Mouse (Mus musculus) layer of hippocampus, postnatal 10 days (tissue): ENCODE measurements around the gene Hdac4. TPM values are rescaled to one million over a fixed set of nuclear protein-coding genes. Genes with fewer than 3 reads are reported as not detected.
A peak's percentile ranks its signal among the peaks of the same experiment; 100 is the strongest.

Source experiments
- DNase-seq, 2 experiments: peaks; one replicate each; pipeline ENCODE4 v3.0.0; 2021; ENCODE audit warnings: low spot score in 2 of 2
- total RNA-seq, 2 experiments: library from RNA; stranded (reverse); gene quantifications; 2 replicates each; pipeline ENCODE4 v1.2.3; 2021

Hdac4 gene
- total RNA-seq, 2 experiments from 2014 or later = 82.4 to 96.9 TPM

DNA sequence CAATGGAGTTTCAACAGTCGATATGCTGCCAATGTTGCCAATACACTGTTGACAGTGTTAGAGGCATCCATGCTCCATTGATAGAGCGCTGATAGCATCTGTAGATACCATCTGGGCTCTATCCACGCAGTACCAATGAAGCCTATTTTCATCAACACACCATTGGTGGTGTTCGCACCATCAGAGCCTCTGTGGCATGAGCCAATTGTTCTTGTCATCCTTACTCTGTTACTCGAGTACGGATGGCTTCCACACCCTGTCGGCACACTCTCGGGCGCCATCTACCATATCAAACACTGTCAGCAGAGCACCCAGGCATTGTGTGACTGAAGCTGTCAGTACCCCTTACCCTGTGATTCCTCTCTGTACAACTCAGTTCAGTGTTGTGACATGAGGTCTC lies 271.9 kb downstream of the Hdac4 start:
- peak; percentile 30 to 41 for DNase-seq

DNA sequence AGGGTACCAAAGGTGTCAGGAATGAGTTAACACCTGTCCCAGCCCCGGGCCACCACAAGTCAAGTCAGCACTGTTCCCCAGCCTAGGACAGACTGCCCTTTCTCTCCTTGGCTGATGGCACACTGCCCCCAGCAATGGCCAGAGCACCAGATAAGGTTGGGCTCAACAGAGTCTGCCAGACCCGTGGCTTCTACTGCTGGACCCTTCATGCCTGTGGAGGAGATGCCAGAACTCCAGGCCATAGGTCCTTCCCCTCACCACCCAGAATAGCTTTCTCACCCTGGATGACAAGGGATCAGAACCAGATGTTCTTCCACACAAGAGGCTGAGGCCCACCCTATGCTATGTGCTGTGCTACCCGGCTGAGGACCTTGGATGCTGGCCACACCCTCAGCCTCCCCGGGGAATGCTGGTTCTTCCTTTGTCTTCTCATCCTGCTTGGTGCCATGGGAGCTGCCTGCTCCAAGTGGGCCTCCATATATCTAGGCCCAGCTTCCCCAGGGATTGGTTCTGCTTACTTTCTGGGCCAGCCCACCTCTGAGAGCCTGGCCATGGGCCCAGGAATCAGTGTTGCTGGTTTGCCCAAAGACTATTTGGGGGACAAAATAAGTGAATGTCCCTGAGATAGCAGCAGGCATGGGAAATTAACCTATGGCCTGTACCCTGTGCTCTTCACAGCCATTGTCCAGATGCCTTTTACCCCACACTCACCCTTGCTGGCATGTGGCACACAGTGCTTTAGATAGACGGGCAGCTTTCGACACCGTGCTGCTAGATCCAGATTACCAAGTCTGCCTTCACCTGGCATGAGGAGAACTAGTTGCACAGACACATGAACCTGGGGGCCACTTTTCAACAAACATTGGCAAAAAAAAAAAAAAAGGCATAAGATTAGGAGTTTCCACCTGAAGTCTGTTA lies 273.0 kb downstream of the Hdac4 start:
- no peak for DNase-seq

DNA sequence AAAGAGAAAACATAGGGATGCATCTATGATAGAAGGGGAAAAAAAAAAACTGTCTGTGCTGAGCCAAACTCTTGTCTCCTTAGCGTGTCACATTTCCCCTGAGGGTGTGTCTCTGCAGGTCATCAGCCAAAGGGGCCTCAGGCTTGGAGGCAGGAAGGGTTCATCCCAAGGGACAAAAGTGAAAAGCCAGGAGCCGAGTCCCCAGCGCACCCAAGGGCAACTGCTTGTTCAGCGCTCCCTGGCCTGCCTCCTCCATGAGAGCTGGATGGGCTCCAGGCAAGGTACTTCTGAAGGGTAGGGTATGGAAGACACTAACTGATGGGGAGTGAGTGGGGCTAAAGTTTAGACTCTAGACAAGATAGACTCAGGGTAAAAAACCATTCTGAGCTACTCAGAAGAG lies 273.8 kb downstream of the Hdac4 start:
- DNase-seq = no peak

DNA sequence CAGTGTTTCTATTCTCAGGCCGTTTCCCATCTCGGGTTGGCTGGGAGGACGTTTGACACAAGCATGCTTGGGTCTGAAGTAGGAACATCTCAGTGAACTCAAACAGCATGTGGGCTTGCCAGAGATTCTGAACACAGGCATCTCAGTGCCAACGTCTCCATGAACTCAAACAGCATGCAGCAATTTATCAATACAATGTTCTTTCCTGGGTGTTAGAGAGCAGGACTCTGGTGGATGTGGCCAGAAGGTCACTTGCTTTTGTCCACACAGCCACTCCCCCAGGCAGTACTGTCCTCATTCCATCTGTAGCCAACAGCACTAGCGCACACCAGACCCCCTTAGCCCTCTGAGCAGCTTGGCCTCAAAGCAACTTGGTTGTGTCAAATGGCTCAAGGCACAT lies 274.2 kb downstream of the Hdac4 start:
- no peak for DNase-seq

DNA sequence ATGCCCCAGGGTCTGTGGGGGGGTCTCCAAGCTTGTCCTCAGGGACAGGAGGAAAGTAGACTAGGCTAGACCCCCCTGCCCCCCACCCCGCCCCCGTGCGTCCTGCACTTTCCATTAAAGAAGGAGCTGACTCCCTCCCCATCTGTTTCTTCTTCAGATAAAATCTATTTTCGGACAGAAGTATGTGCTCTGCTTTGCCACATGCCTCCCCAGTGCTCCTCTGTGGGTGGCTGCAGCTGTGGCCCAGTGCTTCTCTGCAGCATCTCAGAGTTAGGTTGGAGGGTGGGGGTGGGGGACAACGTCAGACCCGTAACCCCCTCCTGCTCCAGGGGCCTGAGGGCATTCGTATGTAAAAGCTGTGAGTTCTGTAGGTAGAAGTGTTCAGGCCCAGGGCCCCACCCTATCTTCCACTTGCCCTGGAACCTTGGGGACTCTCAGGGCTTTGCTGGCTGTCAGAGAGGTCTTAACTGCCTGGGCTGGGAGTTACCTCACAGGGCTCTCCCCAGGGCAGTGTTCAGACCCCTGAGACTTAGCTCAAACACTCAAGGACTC lies 275.4 kb downstream of the Hdac4 start:
- DNase-seq = no peak

DNA sequence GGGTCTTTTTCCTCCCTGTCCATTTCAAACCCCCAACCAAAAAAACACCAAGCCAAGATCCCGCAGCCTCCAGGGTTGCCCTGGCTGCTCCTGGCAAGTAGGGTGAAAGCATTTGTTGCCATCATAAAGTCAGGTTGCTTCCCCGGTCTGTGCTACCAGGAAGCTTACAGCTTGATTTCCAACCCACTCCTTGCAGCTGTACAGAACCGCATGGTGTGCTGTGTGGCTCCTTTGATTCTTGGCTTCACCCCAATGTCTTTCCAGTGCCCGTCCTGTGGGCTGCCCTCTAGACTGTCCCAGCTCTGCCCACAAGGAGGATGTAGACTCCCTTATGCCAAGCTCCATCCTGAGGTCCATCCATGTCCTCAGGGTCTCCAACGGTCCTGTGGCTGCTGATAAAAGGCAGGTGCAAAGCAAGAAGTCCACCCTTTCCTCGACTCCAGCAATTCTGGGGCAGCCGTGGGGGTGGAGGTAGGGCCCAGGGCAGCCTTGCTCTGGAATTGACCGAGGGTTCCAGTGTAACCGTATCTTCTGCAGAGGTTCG lies 277.2 kb downstream of the Hdac4 start:
- no peak for DNase-seq

DNA sequence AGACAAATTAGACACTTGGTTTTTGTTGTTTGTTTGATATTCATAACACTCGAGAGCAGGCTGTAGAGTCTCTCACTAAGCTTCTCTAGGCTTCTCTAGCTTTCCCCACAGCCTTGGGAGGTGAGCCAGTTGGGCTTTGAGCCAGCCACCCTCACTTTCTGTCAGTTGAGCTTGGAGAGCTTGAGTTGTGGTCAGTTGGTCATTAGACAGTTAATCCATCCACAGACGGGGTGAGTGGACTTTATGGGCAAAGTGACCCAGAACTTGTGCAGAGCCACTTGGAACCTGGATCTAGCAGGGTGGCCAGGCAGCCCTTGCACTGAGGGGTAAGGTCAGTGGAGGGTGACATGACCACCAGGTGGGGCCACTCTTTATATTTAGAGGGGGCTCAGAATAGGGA lies 277.9 kb downstream of the Hdac4 start:
- no peak for DNase-seq

DNA sequence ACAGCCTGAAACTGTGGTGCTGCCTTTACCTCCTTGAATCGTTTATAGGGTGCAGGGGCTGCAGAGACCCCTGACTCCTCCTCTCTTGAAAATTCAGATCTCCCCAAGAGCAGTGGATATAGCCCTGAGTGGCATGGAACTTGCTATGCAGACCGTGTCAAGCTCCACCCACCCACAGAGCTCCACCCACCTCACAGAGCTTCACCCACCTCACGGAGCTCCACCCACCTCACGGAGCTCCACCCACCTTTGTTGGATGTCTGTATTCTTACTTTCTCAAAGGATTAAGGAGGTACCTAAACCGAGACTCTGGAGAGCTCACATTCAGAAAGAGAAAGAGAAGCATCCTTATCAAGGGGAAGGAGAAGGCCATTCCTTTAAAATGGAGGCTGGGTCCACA lies 279.5 kb downstream of the Hdac4 start:
- DNase-seq = no peak

DNA sequence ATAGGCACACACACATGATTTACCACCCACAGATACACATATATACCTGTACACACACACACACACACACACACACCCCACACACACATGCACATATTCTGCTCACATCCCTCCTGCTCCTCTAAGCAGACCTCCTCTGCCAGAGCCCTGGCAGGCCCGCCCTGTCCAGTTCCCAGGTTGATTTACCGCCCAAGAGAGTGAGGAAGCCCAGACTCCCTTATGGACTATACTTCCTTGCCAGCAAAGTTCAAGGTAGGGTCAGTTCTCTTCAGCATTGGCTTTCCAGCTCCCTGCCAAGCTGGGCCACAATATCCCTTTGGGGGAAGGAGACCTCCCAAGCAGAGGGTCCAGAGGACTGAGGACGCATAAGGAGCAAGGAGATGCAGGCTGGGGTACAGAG lies 280.9 kb downstream of the Hdac4 start:
- DNase-seq = no peak

DNA sequence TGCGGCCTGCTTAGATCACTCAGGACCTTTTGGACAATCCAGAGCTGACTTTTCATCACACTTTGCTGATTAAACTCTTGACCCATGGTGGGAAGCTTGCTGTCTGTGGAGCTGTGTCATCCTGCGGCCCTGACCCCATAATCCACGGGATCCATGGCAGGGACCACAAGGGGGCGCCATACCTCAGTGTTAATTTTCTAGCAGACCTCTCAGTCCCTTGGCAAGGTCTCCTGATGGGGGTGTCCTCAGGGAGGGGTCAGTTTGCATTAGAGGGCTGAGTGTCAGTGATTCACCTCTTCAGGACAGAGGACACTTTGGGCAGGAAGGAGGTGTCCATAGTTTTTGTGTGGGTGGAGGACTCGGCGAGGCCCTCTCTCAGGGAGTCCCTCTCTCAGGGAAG lies 281.6 kb downstream of the Hdac4 start:
- peak; percentile 44 to 60 for DNase-seq

DNA sequence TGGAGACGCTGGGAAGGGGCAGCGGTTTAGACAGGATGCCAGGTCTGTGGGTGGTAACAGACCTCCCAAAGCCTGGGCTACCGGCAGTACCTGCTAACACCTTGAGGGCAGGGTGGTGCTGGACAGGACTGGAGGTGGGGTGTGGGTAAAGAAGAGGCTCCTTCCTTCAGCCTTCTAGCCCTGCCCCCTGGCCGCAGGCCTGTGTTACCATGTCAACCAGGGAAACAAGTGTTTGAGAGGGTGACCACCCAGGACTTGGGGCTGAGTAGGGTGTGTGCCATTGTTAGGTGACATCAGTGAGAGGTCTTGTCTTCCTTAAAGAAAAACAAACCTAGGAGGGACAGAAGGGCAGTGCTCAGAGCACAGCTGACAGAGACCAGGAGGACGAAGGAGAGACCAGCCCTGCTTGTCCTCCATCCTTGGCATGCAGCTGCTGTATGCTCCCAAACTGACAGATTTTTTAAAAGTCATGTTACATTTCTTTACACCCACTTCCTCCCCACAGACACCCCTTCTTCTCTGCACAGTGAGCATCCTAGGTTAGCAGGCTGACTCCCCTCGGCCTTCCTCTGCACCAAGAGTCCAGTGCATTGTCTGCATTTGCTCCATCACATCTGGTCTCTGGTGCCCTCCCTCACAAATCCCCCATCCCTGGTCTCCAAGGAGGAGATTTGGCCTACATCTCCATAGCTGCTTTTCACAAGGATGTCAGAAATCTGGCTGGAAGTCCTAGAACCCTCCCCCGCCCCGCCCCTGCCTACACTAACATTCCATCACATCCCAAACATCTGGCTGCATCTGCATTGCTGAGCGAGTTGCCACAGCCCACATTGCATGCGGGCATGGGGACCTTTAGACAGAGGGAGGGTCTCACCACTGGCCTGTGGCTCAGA lies 283.0 kb downstream of the Hdac4 start:
- no peak for DNase-seq

DNA sequence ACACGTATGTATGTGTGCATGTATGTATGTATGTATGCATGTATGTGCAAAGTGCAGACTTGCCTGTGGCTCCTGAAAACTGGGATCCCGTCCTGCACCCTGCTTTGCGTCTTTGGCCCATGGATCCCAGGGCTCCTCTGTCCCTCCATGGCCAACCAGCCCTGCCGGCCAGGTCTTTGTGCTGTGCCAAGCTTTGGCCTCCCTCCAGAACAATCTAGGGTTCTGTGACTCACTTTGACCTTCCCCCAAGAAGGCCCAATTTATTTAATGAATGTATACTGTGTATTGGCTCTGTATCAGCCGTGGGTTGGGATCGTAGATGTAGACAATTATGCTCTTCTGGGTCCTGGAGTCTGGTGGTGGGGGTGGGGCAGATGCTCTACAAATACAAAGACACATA lies 290.2 kb downstream of the Hdac4 start:
- no peak for DNase-seq

DNA sequence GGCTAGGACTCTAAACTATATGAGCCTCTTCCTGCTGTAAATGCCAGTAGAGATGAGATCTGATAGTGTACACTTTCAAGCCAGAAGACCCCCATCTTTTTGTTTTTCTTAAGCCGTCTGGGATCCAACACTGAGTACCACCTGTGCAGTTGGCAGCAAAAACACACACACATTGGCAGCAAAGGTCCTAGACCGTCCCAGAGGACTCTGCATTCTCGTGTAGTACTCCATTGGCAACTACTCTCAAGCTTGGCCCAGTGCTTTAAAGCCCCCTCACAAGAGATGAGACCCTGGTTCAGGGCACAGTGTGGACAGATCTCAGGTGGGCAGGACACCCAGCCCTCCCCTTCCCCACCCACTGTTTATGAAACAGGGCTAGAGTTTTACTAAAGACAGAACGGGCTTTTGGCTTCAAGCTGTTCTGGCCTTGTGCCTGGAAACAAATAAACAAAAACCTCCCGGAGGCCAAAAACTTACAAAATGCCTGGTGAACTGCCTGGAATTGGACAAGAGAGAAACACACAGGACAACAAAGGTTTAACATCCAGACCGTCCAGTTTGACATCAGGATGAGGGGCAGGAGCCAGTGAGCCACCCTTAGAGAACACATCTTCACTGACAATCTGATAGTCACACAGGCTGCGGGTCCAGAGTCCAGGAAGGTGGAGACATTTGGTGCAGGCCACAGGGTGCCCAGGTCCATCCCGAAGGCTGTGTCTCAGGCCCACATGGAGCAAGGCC lies 292.1 kb downstream of the Hdac4 start:
- DNase-seq = peak in 1 of 2 experiments; percentile 40

DNA sequence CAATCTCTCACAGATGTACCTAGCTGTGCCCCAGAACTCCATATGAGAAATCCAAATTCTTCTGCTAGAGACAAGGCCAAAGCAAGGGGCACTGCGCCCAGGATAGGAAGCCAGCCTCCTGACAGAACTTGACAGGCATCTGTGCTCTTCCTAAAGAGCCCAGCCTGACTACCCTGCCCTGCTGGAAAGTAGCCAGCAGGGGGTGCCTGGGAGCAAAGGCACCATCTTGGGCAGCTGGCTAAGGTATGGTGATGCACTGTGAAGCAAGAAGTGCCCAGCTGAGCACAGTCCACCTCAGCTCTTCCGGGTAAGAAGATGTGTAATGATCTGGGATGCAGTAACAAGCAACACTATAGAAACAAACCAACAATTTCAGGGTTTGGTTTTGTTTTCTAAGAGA lies 298.4 kb downstream of the Hdac4 start:
- DNase-seq = no peak

DNA sequence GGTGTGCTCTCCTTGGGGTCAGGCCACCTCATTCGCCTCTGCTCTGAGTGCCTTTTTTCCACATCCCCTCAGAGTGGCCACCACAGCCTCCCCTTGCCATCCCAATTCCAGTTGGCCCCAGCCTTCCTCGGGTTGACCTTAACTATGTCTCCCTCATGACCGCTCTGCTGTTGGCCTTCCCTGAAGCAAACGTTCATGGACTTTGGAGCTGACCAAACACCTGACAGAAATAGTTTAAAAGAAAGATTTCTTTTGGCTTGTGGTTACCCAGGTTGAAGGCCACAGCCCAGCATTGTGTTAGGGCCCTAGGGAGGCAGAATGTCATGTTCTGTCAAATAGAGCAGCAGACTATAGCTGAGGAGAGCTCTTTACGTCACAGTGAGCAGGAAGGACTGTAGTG lies 301.2 kb downstream of the Hdac4 start:
- DNase-seq = no peak

DNA sequence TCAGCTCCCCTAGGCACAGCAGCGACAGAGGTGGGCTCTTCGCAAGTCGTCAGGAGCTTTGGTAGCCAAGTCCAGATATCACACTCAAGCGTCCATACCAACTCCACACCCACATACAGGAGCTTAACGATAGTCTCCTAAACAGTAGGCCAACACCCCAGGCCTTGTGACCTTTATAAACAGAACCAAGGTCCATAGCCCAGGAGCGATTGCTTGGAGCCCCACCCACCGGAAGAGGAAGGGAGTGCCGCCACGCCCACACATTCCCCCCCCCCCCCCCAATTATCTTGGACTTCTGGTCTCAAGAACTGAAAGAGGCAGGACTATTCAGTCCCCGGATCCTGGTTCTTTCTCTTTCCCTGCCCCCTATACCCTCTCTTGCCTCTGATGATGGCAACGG lies 301.9 kb downstream of the Hdac4 start:
- DNase-seq = no peak

DNA sequence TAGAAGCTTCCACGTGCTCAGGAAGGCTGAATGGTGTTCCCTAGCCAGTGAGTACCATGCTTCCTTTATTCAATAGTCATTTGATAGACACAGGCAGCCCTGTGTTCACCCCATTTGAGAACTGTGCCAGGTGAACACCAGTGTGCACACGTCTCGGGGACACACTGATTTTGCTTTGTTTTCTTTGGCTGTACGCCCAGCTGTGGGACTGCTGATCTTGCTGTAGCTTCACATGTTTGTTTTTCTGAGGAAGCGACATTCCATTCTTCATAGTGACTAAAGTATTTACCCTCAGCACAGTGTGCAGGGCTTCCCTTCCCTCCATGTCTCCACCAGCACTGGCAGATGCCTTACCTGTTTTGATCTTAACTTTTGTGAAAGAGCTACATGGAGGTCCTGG lies 312.4 kb downstream of the Hdac4 start:
- no peak for DNase-seq

DNA sequence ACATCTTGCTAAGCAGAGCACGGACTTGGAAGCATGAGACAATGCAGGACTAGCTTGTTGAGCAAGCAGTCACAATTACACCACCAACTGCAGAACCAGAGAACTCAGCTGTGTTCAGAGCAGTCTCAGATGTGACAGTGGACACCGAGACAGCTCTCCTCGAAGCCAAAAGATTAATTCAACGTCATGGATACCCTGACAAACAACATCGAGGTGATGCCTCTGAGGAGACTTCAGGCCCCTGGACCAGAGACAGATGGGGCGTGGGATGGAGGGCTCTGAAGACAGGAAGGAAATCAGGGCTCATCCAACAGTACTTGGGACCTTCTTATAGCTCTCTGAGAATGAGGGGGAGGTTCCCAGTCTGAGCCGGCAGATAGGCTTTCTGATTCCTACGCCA lies 314.6 kb downstream of the Hdac4 start:
- DNase-seq = no peak

DNA sequence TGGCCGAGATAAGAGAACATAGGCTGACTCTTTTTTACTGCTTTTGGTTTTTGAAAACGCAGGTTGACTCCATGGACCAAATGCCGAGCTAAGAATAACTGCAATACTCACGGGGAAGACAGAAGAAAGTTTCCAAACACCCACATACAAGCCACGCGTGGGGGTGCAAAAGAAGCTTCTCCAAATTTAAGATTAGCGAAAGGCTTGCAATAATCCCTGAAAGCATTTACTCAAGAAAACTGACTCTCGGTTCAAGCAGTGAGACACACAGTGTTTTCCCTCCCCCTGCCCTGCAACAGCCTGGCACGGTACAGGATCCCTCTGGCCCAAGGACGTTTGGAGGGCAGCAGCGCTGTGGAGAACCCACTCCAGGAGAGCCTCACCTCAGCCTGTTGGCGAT lies 315.3 kb downstream of the Hdac4 start:
- DNase-seq = no peak
